Mouse (Mus musculus) forebrain, embryonic 12.5 days (tissue): Measurements from ENCODE around the gene Plin1. TPM values are rescaled to one million over a fixed set of nuclear protein-coding genes. Genes with fewer than 3 reads are reported as not detected.
A peak's percentile ranks its signal among the peaks of the same experiment; 100 is the strongest.

Source experiments
- ATAC-seq: fragments of 200-750 bp; cut with Nextera tagmentation; 2 replicates; pipeline ENCODE4 v1.8.0; 2017; ENCODE audit warnings: moderate TSS enrichment; ENCODE audit not compliant: low FRiP score
- H3K27ac ChIP-seq: fragments of 300-500 bp; sonication (generic); 2 replicates; pipeline ENCODE4 v1.5.1; 2016; ENCODE audit warnings: mild to moderate bottlenecking
- H3K27me3 ChIP-seq: fragments of 300-500 bp; sonication (generic); 2 replicates; pipeline ENCODE4 v1.6.1; 2016; ENCODE audit warnings: mild to moderate bottlenecking
- H3K36me3 ChIP-seq: fragments of 300-500 bp; sonication (generic); replicated peaks from 2 replicates; pipeline ENCODE4 v1.6.1; 2016; ENCODE audit warnings: mild to moderate bottlenecking
- H3K4me1 ChIP-seq: fragments of 300-500 bp; sonication (generic); 2 replicates; pipeline ENCODE4 v1.6.1; 2016
- H3K4me2 ChIP-seq: fragments of 300-500 bp; sonication (generic); 2 replicates; pipeline ENCODE4 v1.6.1; 2016; ENCODE audit warnings: mild to moderate bottlenecking, moderate library complexity
- H3K4me3 ChIP-seq: fragments of 300-500 bp; sonication (generic); replicated peaks from 2 replicates; pipeline ENCODE4 v1.5.1; 2016; ENCODE audit warnings: mild to moderate bottlenecking
- H3K9ac ChIP-seq: fragments of 300-500 bp; sonication (generic); 2 replicates; pipeline ENCODE4 v1.6.1; 2016; ENCODE audit warnings: mild to moderate bottlenecking
- H3K9me3 ChIP-seq: fragments of 300-500 bp; sonication (generic); 2 replicates; pipeline ENCODE4 v1.6.1; 2016
- WGBS: fragments of 180-500 bp; shearing (Covaris S2); methylation state at CpG from one replicate; pipeline ENCODE4 v1.1.7; 2016; 5-methylcytosine and 5-hydroxymethylcytosine counted together
- polyA plus RNA-seq: library from polyadenylated mRNA; unstranded; fragments of >200 nt; fragmentation: Nextera tagmentation; extraction: Ambion mirVana; gene quantifications from 2 replicates; pipeline ENCODE4 v1.2.1, GENCODE M21; 2016

The Plin1 gene
- polyA plus RNA-seq, 1 experiment from 2014 or later: 0.13 TPM

- Histone ChIP-seq H3K4me1 (no peaks in the 10 kb centered on the region), H3K9ac (no peak overlapping the region), H3K36me3 (no peaks in the 10 kb centered on the region), H3K27ac (no peak overlapping the region), H3K9me3 (no peaks in the 10 kb centered on the region), H3K27me3 (no peaks in the 10 kb centered on the region), H3K4me2 (no peak overlapping the region), H3K4me3 (no peak overlapping the region)
- no peak for ATAC-seq
- 53% methylated on average over 2 of the region's 2 CpGs for WGBS
Observed at GRCm38 (mm10) chr7:79756334-79756733, 23.6 kb upstream of the Plin1 start.

GRCm38 (mm10) chr7:79749511-79749910 is 16.8 kb upstream of the Plin1 start:
- Histone ChIP-seq H3K27ac (no peak overlapping the region), H3K4me3 (no peak overlapping the region), H3K9ac (no peak overlapping the region), H3K36me3 (no peaks in the 10 kb centered on the region), H3K4me2 (no peak overlapping the region), H3K9me3 (no peaks in the 10 kb centered on the region), H3K27me3 (0 out of 2 replicates have a peak, but pooled peaks cover 3% of the 10 kb centered on the region), H3K4me1 (no peaks in the 10 kb centered on the region)
- no peak for ATAC-seq
- WGBS: 92% methylated on average over 6 of the region's 6 CpGs

- H3K9ac ChIP-seq: no peak overlapping the region
Observed at GRCm38 (mm10) chr7:79747659-79748058, 15.0 kb upstream of the Plin1 start.

GRCm38 (mm10) chr7:79744585-79744984 is 11.9 kb upstream of the Plin1 start:
- Histone ChIP-seq H3K27me3 (0 out of 2 replicates have a peak, but pooled peaks cover 3% of the 10 kb centered on the region), H3K9me3 (no peaks in the 10 kb centered on the region), H3K36me3 (no peaks in the 10 kb centered on the region), H3K27ac (no peak overlapping the region), H3K4me2 (no peak overlapping the region), H3K4me1 (peaks cover 11% of the 10 kb centered on the region), H3K9ac (no peak overlapping the region), H3K4me3 (no peak overlapping the region)
- WGBS: 88% methylated on average over 5 of the region's 5 CpGs
- ATAC-seq: no peak

More at GRCm38 (mm10) chr7:79747659-79748058, 15.0 kb upstream of the Plin1 start:
- WGBS: 87% methylated on average over 6 of the region's 6 CpGs
- no peak for ATAC-seq
- Histone ChIP-seq H3K27ac (no peak overlapping the region), H3K9me3 (no peaks in the 10 kb centered on the region), H3K4me2 (no peak overlapping the region), H3K27me3 (0 out of 2 replicates have a peak, but pooled peaks cover 3% of the 10 kb centered on the region), H3K4me1 (peaks cover 7% of the 10 kb centered on the region), H3K36me3 (no peaks in the 10 kb centered on the region), H3K4me3 (no peak overlapping the region)

- ATAC-seq: no peak
Observed at GRCm38 (mm10) chr7:79744051-79744450, 11.3 kb upstream of the Plin1 start.

GRCm38 (mm10) chr7:79742659-79743536 is 10.2 kb upstream of the Plin1 start, which contains the start of the genes Pex11a and Wdr93:
TSS of gene Pex11a (minus strand) at chr7:79743131.
TSS of gene Wdr93 (plus strand) at chr7:79743163.
- peak within 1 kb of the TSS; percentile 95 for H3K4me2 ChIP-seq
- WGBS: 3% methylated on average over 44 of the region's 46 CpGs
- H3K9ac ChIP-seq: peak within 1 kb of the TSS; percentile 68
- H3K36me3 ChIP-seq: no peaks in the 10 kb centered on the region
- peak; percentile 87 for ATAC-seq
- H3K27me3 ChIP-seq: 0 out of 2 replicates have a peak, but pooled peaks cover under 1% of the 10 kb centered on the region
- peak within 1 kb of the TSS; percentile 74 for H3K4me3 ChIP-seq
- H3K27ac ChIP-seq: no peak within 1 kb of the TSS
- peaks cover 11% of the 10 kb centered on the region for H3K4me1 ChIP-seq
- H3K9me3 ChIP-seq: no peaks in the 10 kb centered on the region

More at GRCm38 (mm10) chr7:79744051-79744450, 11.3 kb upstream of the Plin1 start:
- Histone ChIP-seq H3K4me1 (peaks cover 11% of the 10 kb centered on the region), H3K9me3 (no peaks in the 10 kb centered on the region), H3K9ac (no peak overlapping the region), H3K4me2 (no peak overlapping the region), H3K4me3 (no peak overlapping the region), H3K27me3 (0 out of 2 replicates have a peak, but pooled peaks cover 3% of the 10 kb centered on the region), H3K27ac (no peak overlapping the region), H3K36me3 (no peaks in the 10 kb centered on the region)
- 95% methylated on average over 9 of the region's 9 CpGs for WGBS

- ATAC-seq: no peak
- 24% methylated on average over 11 of the region's 11 CpGs for WGBS
- Histone ChIP-seq H3K4me2 (peak overlapping the region; percentile 95), H3K27me3 (no peaks in the 10 kb centered on the region), H3K9me3 (no peaks in the 10 kb centered on the region), H3K9ac (peak overlapping the region; percentile 68), H3K36me3 (peaks cover 4% of the 10 kb centered on the region; the same call in 1 of the 2 replicates), H3K27ac (no peak overlapping the region), H3K4me3 (peak overlapping the region; percentile 74), H3K4me1 (peaks cover 11% of the 10 kb centered on the region)
Observed at GRCm38 (mm10) chr7:79742277-79742658, 9.6 kb upstream of the Plin1 start.

GRCm38 (mm10) chr7:79740279-79740678 is 7.6 kb upstream of the Plin1 start:
- ATAC-seq: no peak
- no peak overlapping the region for H3K9ac ChIP-seq
- peaks cover 11% of the 10 kb centered on the region for H3K4me1 ChIP-seq
- no peak overlapping the region for H3K27ac ChIP-seq
- no peak overlapping the region for H3K4me2 ChIP-seq
- 79% methylated on average over 4 of the region's 4 CpGs for WGBS
- H3K9me3 ChIP-seq: no peaks in the 10 kb centered on the region
- H3K27me3 ChIP-seq: no peaks in the 10 kb centered on the region
- H3K4me3 ChIP-seq: no peak overlapping the region
- peaks cover 10% of the 10 kb centered on the region; the same call in 1 of the 2 replicates for H3K36me3 ChIP-seq

- H3K9me3 ChIP-seq: no peaks in the 10 kb centered on the region
- WGBS: 91% methylated on average over 2 of the region's 2 CpGs
- no peak overlapping the region for H3K4me3 ChIP-seq
- peaks cover 11% of the 10 kb centered on the region for H3K4me1 ChIP-seq
- H3K9ac ChIP-seq: no peak overlapping the region
- no peak overlapping the region for H3K27ac ChIP-seq
- ATAC-seq: no peak
- peaks cover 10% of the 10 kb centered on the region; the same call in 1 of the 2 replicates for H3K36me3 ChIP-seq
- H3K27me3 ChIP-seq: no peaks in the 10 kb centered on the region
- H3K4me2 ChIP-seq: no peak overlapping the region
Observed at GRCm38 (mm10) chr7:79738913-79739312, 6.2 kb upstream of the Plin1 start.

- no peak overlapping the region for H3K9ac ChIP-seq
- no peak overlapping the region for H3K4me2 ChIP-seq
- no peaks in the 10 kb centered on the region for H3K9me3 ChIP-seq
- 94% methylated on average over 14 of the region's 14 CpGs for WGBS
- no peak overlapping the region for H3K27ac ChIP-seq
- H3K27me3 ChIP-seq: no peaks in the 10 kb centered on the region
- H3K4me3 ChIP-seq: no peak overlapping the region
- H3K36me3 ChIP-seq: peaks cover 10% of the 10 kb centered on the region; the same call in 1 of the 2 replicates
- no peaks in the 10 kb centered on the region for H3K4me1 ChIP-seq
- no peak for ATAC-seq
Observed at GRCm38 (mm10) chr7:79736511-79736910, 3.8 kb upstream of the Plin1 start.

GRCm38 (mm10) chr7:79734563-79734962 is 1.9 kb upstream of the Plin1 start:
- no peak overlapping the region for H3K9ac ChIP-seq
- no peak overlapping the region for H3K27ac ChIP-seq
- no peaks in the 10 kb centered on the region for H3K4me1 ChIP-seq
- ATAC-seq: no peak
- H3K9me3 ChIP-seq: no peaks in the 10 kb centered on the region
- 81% methylated on average over 8 of the region's 8 CpGs for WGBS
- no peaks in the 10 kb centered on the region; the same call in none of the 2 replicates for H3K27me3 ChIP-seq
- peaks cover 10% of the 10 kb centered on the region; the same call in 1 of the 2 replicates for H3K36me3 ChIP-seq
- no peak overlapping the region for H3K4me2 ChIP-seq
- H3K4me3 ChIP-seq: no peak overlapping the region

- Histone ChIP-seq H3K9ac (no peak overlapping the region), H3K4me1 (no peaks in the 10 kb centered on the region), H3K4me2 (no peak overlapping the region), H3K27ac (no peak overlapping the region), H3K36me3 (peaks cover under 1% of the 10 kb centered on the region; the same call in 1 of the 2 replicates), H3K27me3 (no peaks in the 10 kb centered on the region; the same call in none of the 2 replicates), H3K4me3 (no peak overlapping the region), H3K9me3 (no peaks in the 10 kb centered on the region)
- no peak for ATAC-seq
- 71% methylated on average over 13 of the region's 13 CpGs for WGBS
Observed at GRCm38 (mm10) chr7:79731438-79731837, 1.3 kb downstream of the Plin1 start.
